Mouse (Mus musculus): ENCODE measurements around the gene B830017H08Rik. TPM values are rescaled to one million over a fixed set of nuclear protein-coding genes. Genes with fewer than 3 reads are reported as not detected.

Gene B830017H08Rik
- total and polyA plus RNA-seq, 2 experiments from 2014 or later, result 7.8 to 13.5 TPM

GRCm38 (mm10) chr16:17806581-17807191 lies 26.2 kb upstream of the B830017H08Rik start:
- TF ChIP-seq CTCF (IDR thresholded peaks at IDR 0.05), result peak; percentile 2; the same call in 1 of the 2 replicates
- 1% methylated on average over 44 of the region's 50 CpGs for WGBS
- peak overlapping the region; percentile 63 for H3K4me3 ChIP-seq (ENCODE audit: low read depth, low read length)
- no peaks in the 10 kb centered on the region for H3K9me3 ChIP-seq (ENCODE audit: low read length)
- peak overlapping the region; percentile 84 for H3K9ac ChIP-seq (replicated peaks; ENCODE audit: low read length, poor library complexity, severe bottlenecking)
- peak overlapping the region; percentile 87 for H3K27ac ChIP-seq (ENCODE audit: low read depth, low read length)
- peaks cover 39% of the 10 kb centered on the region for H3K4me1 ChIP-seq (ENCODE audit: insufficient read depth, low read length)
- H3K27me3 ChIP-seq (ENCODE audit: insufficient read depth, low read length), result peaks cover 41% of the 10 kb centered on the region
- peak; percentile 26; the same call in 1 of the 2 replicates for ATAC-seq (ENCODE audit: low FRiP score)
- no peaks in the 10 kb centered on the region for H3K36me3 ChIP-seq (ENCODE audit: insufficient read depth, low read length)
- DNase-seq (ENCODE audit: low spot score), result peak; percentile 15
- H3K4me2 ChIP-seq (ENCODE audit: low read depth, low read length, poor library complexity, severe bottlenecking), result peak overlapping the region; percentile 86

GRCm38 (mm10) chr16:17807192-17808009 lies 25.5 kb upstream of the B830017H08Rik start:
- Histone ChIP-seq H3K27me3 (ENCODE audit: insufficient read depth, low read length) (peaks cover 34% of the 10 kb centered on the region), H3K4me1 (ENCODE audit: insufficient read depth, low read length) (peaks cover 37% of the 10 kb centered on the region), H3K36me3 (ENCODE audit: insufficient read depth, low read length) (no peaks in the 10 kb centered on the region), H3K9ac (replicated peaks; ENCODE audit: low read length, poor library complexity, severe bottlenecking) (peak overlapping the region; percentile 84), H3K4me2 (ENCODE audit: low read depth, low read length, poor library complexity, severe bottlenecking) (peak overlapping the region; percentile 86), H3K9me3 (ENCODE audit: low read length) (no peaks in the 10 kb centered on the region), H3K27ac (ENCODE audit: low read depth, low read length) (peak overlapping the region; percentile 87), H3K4me3 (ENCODE audit: low read depth, low read length) (peak overlapping the region; percentile 63)
- ATAC-seq (ENCODE audit: low FRiP score) (peak; percentile 82), DNase-seq (ENCODE audit: low spot score) (peak; percentile 94)
- WGBS, result 2% methylated on average over 66 of the region's 73 CpGs
- no peak for TF ChIP-seq CTCF (IDR thresholded peaks at IDR 0.05)

DNA sequence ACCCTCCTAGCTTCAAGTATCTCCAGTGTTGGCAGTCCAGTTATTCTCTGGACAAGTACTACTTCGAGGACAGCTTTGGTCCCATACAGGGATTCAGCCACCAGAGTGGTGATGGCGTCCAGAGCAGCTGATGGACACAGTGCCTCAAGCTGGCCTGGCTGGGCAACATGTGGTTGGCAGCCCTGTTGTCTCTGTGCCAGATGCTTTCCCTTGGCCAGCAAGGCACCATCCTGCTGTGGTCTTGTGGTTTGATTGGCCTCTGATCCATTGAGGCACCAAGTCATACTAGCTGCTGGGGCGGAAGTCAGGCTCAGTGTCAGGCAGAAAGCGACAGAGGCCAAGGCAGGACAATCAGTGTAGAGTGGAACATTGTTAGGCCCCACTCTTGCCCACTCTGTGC lies 23.8 kb upstream of the B830017H08Rik start:
- H3K27me3 ChIP-seq (ENCODE audit: insufficient read depth, low read length), result peaks cover 16% of the 10 kb centered on the region
- H3K4me2 ChIP-seq (ENCODE audit: low read depth, low read length, poor library complexity, severe bottlenecking), result no peak overlapping the region
- H3K27ac ChIP-seq (ENCODE audit: low read depth, low read length), result 0 out of 2 replicates have a peak overlapping the region, but pooled peaks have one; percentile 27
- no peak for TF ChIP-seq CTCF (IDR thresholded peaks at IDR 0.05)
- H3K9ac ChIP-seq (replicated peaks; ENCODE audit: low read length, poor library complexity, severe bottlenecking), result no peak overlapping the region
- H3K4me1 ChIP-seq (ENCODE audit: insufficient read depth, low read length), result peaks cover 25% of the 10 kb centered on the region
- WGBS, result 82% methylated on average over 4 of the region's 4 CpGs
- no peaks in the 10 kb centered on the region for H3K36me3 ChIP-seq (ENCODE audit: insufficient read depth, low read length)
- ATAC-seq (ENCODE audit: low FRiP score) (no peak), DNase-seq (ENCODE audit: low spot score) (no peak)
- H3K9me3 ChIP-seq (ENCODE audit: low read length), result no peaks in the 10 kb centered on the region
- H3K4me3 ChIP-seq (ENCODE audit: low read depth, low read length), result no peak overlapping the region

DNA sequence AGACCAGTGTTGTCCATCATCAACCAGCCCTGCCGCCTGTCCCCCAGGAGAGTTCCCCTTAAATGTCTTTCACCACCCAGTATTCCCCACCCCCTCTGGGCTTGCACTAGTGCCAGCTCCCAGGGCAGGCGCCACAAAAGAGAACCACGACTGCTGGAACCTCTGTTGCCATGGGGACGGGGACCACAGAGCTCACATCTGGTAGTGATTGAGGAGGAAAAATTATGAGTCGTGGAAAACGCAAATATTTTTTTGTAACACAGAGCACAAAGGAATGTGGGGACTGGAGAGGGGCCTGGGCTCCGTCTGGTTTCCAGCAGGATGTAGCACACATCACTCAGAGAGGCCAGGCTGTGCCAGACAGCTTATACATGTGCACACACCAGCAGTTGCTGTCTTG lies 23.2 kb upstream of the B830017H08Rik start:
- no peak for TF ChIP-seq CTCF (IDR thresholded peaks at IDR 0.05)
- Histone ChIP-seq H3K4me1 (ENCODE audit: insufficient read depth, low read length) (peaks cover 20% of the 10 kb centered on the region), H3K27me3 (ENCODE audit: insufficient read depth, low read length) (peaks cover 11% of the 10 kb centered on the region), H3K9ac (replicated peaks; ENCODE audit: low read length, poor library complexity, severe bottlenecking) (no peak overlapping the region), H3K9me3 (ENCODE audit: low read length) (no peaks in the 10 kb centered on the region), H3K4me3 (ENCODE audit: low read depth, low read length) (no peak overlapping the region), H3K4me2 (ENCODE audit: low read depth, low read length, poor library complexity, severe bottlenecking) (no peak overlapping the region), H3K36me3 (ENCODE audit: insufficient read depth, low read length) (no peaks in the 10 kb centered on the region), H3K27ac (ENCODE audit: low read depth, low read length) (peak overlapping the region; percentile 43; the same call in 1 of the 2 replicates)
- WGBS, result 13% methylated on average over 7 of the region's 7 CpGs
- no peak for DNase-seq (ENCODE audit: low spot score)
- ATAC-seq (ENCODE audit: low FRiP score), result no peak

- H3K27ac ChIP-seq (ENCODE audit: low read depth, low read length), result no peak overlapping the region
- no peak overlapping the region for H3K4me3 ChIP-seq (ENCODE audit: low read depth, low read length)
- no peaks in the 10 kb centered on the region for H3K36me3 ChIP-seq (ENCODE audit: insufficient read depth, low read length)
- peaks cover 20% of the 10 kb centered on the region; the same call in 1 of the 2 replicates for H3K4me1 ChIP-seq (ENCODE audit: insufficient read depth, low read length)
- H3K9me3 ChIP-seq (ENCODE audit: low read length), result no peaks in the 10 kb centered on the region
- TF ChIP-seq CTCF (IDR thresholded peaks at IDR 0.05), result peak; percentile 91
- ATAC-seq (ENCODE audit: low FRiP score) (no peak), DNase-seq (ENCODE audit: low spot score) (peak; percentile 75)
- no peaks in the 10 kb centered on the region for H3K27me3 ChIP-seq (ENCODE audit: insufficient read depth, low read length)
- H3K9ac ChIP-seq (replicated peaks; ENCODE audit: low read length, poor library complexity, severe bottlenecking), result no peak overlapping the region
- no peak overlapping the region for H3K4me2 ChIP-seq (ENCODE audit: low read depth, low read length, poor library complexity, severe bottlenecking)
- 8% methylated on average over 5 of the region's 5 CpGs for WGBS
Observed at GRCm38 (mm10) chr16:17812120-17812519, 20.8 kb upstream of the B830017H08Rik start.

- H3K9ac ChIP-seq (replicated peaks; ENCODE audit: low read length, poor library complexity, severe bottlenecking), result no peak overlapping the region
- no peak overlapping the region for H3K27ac ChIP-seq (ENCODE audit: low read depth, low read length)
- ATAC-seq (ENCODE audit: low FRiP score) (no peak), DNase-seq (ENCODE audit: low spot score) (no peak)
- no peaks in the 10 kb centered on the region for H3K36me3 ChIP-seq (ENCODE audit: insufficient read depth, low read length)
- peaks cover 17% of the 10 kb centered on the region; the same call in 1 of the 2 replicates for H3K4me1 ChIP-seq (ENCODE audit: insufficient read depth, low read length)
- H3K4me2 ChIP-seq (ENCODE audit: low read depth, low read length, poor library complexity, severe bottlenecking), result no peak overlapping the region
- 63% methylated on average over 4 of the region's 4 CpGs for WGBS
- H3K27me3 ChIP-seq (ENCODE audit: insufficient read depth, low read length), result no peaks in the 10 kb centered on the region
- H3K9me3 ChIP-seq (ENCODE audit: low read length), result no peaks in the 10 kb centered on the region
- H3K4me3 ChIP-seq (ENCODE audit: low read depth, low read length), result no peak overlapping the region
- no peak for TF ChIP-seq CTCF (IDR thresholded peaks at IDR 0.05)
Observed at GRCm38 (mm10) chr16:17813173-17813572, 19.7 kb upstream of the B830017H08Rik start.

Measured in midbrain, postnatal 0 days (tissue).